Mouse (Mus musculus): Measurements from ENCODE around the gene Hspa1l. TPM values are rescaled to one million over a fixed set of nuclear protein-coding genes. Genes with fewer than 3 reads are reported as not detected.
A peak's percentile ranks its signal among the peaks of the same experiment; 100 is the strongest.
"Not testable (repeated sequence)": the region's sequence is repeated elsewhere in the genome, so short reads cannot be mapped to it uniquely, and the experiment has no call there.

Gene Hspa1l
- polyA plus RNA-seq, 1 experiment from 2014 or later = 0.16 TPM

DNA sequence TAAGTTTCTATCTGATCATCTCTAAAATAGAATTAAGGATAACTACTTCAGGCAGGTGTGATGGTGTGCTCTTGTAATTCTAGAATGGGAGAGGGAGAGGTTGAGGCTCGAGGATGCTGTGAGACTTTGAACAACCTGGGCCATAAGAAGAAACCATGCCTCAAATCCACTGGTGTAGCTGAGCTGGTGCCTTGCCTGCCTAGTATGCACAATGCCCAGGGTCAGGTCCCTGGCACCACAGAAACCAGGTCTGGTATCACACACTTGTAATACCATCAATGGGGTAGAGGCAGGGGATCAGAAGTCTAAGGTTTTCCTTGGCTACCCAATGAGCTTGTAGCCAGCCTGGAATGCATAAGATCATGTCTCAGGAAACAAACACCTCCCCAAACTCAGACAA is 9.7 kb upstream of the Hspa1l start:
- Histone ChIP-seq H3K4me2 (replicated peaks) (no peak overlapping the region), H3K27ac (no peak overlapping the region), H3K4me3 (replicated peaks) (no peak overlapping the region), H3K9ac (no peak overlapping the region), H3K36me3 (no peaks in the 10 kb centered on the region), H3K9me3 (no peaks in the 10 kb centered on the region), H3K4me1 (replicated peaks) (peaks cover 7% of the 10 kb centered on the region; the same call in 1 of the 2 replicates), H3K27me3 (replicated peaks) (peaks cover 4% of the 10 kb centered on the region)
- ATAC-seq = no peak
- WGBS = 63% methylated on average over 1 of the region's 1 CpGs

DNA sequence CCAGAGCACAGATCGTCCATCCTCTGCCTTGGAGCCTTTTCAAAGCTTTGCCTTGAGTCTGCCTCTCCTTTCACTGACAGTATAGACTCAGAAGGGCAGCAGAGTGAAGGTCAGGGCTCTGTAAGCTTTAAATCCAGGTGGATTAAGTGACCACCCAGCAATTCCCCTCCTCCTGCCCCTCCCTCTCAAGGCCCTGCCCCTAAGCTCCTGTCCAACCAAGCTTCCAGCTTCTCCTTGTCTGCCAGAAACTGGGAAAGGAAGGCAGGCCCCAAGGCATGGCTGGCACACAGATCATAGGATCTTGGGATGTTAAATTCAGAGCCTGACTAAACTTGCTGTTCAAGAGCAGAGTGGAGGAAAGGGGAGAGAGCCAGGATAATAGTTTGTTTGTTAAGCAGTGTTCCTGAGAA is 7.9 kb upstream of the Hspa1l start:
- WGBS = 21% methylated on average over 1 of the region's 1 CpGs
- Histone ChIP-seq H3K27me3 (replicated peaks) (peaks cover 18% of the 10 kb centered on the region), H3K9ac (no peak overlapping the region), H3K9me3 (no peaks in the 10 kb centered on the region), H3K4me1 (replicated peaks) (peaks cover 7% of the 10 kb centered on the region; the same call in 1 of the 2 replicates), H3K4me2 (replicated peaks) (no peak overlapping the region), H3K4me3 (replicated peaks) (no peak overlapping the region), H3K27ac (no peak overlapping the region), H3K36me3 (no peaks in the 10 kb centered on the region)
- no peak for ATAC-seq

DNA sequence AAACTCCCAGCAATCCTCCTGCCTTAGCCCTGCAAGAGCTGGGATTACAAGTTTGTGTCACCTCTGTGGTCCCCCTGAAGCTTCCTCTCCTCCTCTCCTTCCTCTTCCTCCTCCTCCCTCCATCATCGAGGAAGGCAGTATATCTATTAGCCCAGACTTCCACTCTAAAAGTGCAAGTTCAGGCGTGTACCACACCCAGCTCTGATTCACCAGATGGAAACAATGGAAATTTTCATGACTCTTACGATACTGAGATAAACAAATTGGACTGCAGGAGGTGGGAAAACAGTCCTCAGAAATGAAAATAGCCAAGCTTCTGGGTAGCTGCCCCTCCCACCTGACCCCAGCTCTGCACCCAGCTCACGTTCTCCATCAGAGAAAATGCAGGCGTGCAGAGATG is 6.9 kb upstream of the Hspa1l start:
- Histone ChIP-seq H3K9me3 (no peaks in the 10 kb centered on the region), H3K27me3 (replicated peaks) (peaks cover 21% of the 10 kb centered on the region), H3K27ac (no peak overlapping the region), H3K4me1 (replicated peaks) (0 out of 2 replicates have a peak, but pooled peaks cover 3% of the 10 kb centered on the region), H3K4me2 (replicated peaks) (no peak overlapping the region), H3K4me3 (replicated peaks) (no peak overlapping the region), H3K36me3 (no peaks in the 10 kb centered on the region), H3K9ac (no peak overlapping the region)
- no peak for ATAC-seq
- WGBS = 63% methylated on average over 5 of the region's 5 CpGs

DNA sequence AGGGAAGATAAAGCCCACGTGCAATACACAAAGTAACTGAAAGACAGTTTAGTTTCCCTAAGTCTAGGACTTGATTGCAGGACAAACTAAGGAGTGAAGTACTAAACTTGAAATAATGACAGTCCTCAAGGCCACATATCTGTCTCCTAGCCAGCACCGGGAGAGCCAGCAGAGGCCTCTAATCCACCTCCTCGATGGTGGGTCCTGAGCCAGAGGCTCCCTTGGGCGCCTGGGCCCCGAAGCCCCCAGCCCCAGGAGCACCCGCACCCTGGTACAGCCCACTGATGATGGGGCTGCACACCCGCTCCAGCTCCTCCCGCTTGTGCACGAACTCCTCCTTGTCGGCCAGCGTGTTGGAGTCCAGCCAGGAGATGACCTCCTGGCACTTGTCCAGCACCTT is 2.7 kb upstream of the Hspa1l start, which contains the start of gene Gm20481:
TSS of gene Gm20481 (plus strand) at position 91 of the 400 bp plus-strand sequence.
- H3K4me3 ChIP-seq (replicated peaks); H3K9ac ChIP-seq; ATAC-seq; H3K27ac ChIP-seq; H3K4me1 ChIP-seq (replicated peaks); H3K9me3 ChIP-seq; H3K4me2 ChIP-seq (replicated peaks); H3K36me3 ChIP-seq: not testable (repeated sequence)
- H3K27me3 ChIP-seq (replicated peaks) = peaks cover 21% of the 10 kb centered on the region
- WGBS = 53% methylated on average over 6 of the region's 11 CpGs

DNA sequence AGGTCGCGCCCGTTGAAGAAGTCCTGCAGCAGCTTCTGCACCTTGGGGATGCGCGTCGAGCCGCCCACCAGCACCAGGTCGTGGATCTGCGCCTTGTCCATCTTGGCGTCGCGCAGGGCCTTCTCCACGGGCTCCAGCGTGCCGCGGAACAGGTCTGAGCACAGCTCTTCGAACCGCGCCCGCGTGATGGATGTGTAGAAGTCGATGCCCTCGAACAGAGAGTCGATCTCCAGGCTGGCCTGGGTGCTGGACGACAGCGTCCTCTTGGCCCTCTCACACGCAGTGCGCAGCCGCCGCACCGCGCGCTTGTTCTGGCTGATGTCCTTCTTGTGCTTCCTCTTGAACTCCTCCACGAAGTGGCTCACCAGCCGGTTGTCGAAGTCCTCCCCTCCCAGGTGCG is 1.7 kb upstream of the Hspa1l start:
- not testable (repeated sequence) for H3K9me3 ChIP-seq, ATAC-seq
- WGBS = 37% methylated on average over 24 of the region's 37 CpGs

DNA sequence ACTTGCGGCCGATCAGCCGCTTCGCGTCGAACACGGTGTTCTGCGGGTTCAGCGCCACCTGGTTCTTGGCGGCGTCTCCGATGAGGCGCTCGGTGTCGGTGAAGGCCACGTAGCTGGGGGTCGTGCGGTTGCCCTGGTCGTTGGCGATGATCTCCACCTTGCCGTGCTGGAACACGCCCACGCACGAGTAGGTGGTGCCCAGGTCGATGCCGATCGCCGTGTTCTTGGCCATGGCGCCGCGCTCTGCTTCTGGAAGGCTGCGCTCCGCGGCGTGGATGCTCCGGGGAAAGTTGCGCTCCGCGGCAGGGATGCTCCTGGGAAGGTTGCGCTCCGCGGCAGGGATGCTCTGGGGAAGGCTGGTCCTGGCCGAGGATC is 822 bp upstream of the Hspa1l start:
- not testable (repeated sequence) for H3K36me3 ChIP-seq; H3K9me3 ChIP-seq; H3K9ac ChIP-seq; H3K4me1 ChIP-seq (replicated peaks); H3K27ac ChIP-seq
- Histone ChIP-seq H3K27me3 (replicated peaks) (peaks cover 21% of the 10 kb centered on the region), H3K4me3 (replicated peaks) (peak overlapping the region; percentile 34), H3K4me2 (replicated peaks) (peak overlapping the region; percentile 77)
- ATAC-seq = peak; percentile 68
- WGBS = under 1% methylated on average over 32 of the region's 43 CpGs

More for the DNA sequence above, 1.7 kb upstream of the Hspa1l start:
- peaks cover 21% of the 10 kb centered on the region for H3K27me3 ChIP-seq (replicated peaks)
- not testable (repeated sequence) for H3K9ac ChIP-seq; H3K27ac ChIP-seq; H3K4me1 ChIP-seq (replicated peaks); H3K4me3 ChIP-seq (replicated peaks); H3K36me3 ChIP-seq; H3K4me2 ChIP-seq (replicated peaks)

DNA sequence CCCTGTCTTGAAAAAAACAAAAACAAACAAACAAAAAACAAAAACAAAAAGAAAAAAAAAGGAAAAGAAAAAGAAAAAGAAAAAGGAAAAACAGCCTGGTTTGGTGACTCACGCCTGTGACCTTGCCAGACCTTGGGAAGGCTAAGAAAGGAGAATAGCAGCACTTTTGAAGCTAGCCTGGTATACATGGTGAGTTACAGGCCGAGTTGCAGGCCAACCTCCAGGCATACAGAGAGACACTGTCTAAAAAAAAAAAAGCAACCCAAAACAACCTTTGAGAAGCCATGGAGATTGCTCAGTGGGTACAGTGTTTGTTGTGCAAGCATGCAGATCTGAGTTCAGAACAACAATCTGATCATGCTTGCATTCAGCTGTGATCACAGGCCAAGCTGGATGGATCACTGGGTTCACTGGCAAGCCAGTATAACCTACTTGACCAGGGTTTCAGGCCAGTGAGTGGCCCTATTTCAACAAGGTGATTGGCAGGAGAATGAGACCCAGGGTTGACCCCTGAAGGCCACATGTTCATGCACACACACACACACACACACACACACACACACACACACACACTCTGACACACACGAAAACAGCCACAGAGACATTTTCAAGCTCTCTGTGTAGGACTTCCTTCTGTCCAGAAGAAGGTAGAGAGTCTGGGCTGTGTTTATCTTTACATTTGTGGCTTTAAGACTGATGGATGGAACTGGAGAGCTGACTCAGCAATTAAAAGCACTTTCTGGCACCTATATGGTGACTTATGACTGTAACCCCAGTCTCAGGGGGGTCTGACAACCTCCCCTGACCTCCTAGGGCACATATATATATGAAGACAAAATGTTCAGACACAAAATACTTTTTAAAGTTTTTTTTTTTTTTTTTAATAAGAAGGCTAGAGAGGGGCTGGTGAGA is 3.3 kb downstream of the Hspa1l start:
- ATAC-seq = no peak
- no peaks in the 10 kb centered on the region for H3K27me3 ChIP-seq (replicated peaks)
- H3K4me1 ChIP-seq (replicated peaks) = peaks cover 11% of the 10 kb centered on the region
- no peak overlapping the region for H3K9ac ChIP-seq
- no peak overlapping the region for H3K4me2 ChIP-seq (replicated peaks)
- WGBS = 72% methylated on average over 3 of the region's 3 CpGs
- no peaks in the 10 kb centered on the region for H3K9me3 ChIP-seq
- H3K36me3 ChIP-seq = no peaks in the 10 kb centered on the region
- H3K4me3 ChIP-seq (replicated peaks) = no peak overlapping the region
- H3K27ac ChIP-seq = no peak overlapping the region

DNA sequence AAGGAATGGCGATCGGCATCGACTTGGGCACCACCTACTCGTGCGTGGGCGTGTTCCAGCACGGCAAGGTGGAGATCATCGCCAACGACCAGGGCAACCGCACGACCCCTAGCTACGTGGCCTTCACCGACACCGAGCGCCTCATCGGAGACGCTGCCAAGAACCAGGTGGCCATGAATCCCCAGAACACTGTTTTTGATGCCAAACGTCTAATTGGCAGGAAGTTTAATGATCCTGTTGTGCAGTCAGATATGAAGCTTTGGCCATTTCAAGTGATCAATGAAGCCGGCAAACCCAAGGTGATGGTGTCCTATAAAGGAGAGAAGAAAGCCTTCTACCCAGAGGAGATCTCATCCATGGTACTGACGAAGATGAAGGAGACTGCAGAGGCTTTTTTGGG is 4.5 kb downstream of the Hspa1l start:
- Histone ChIP-seq H3K36me3 (no peaks in the 10 kb centered on the region), H3K27ac (no peak overlapping the region), H3K4me1 (replicated peaks) (peaks cover 11% of the 10 kb centered on the region), H3K9ac (no peak overlapping the region), H3K27me3 (replicated peaks) (no peaks in the 10 kb centered on the region), H3K4me3 (replicated peaks) (no peak overlapping the region), H3K4me2 (replicated peaks) (no peak overlapping the region), H3K9me3 (no peaks in the 10 kb centered on the region)
- no peak for ATAC-seq
- 93% methylated on average over 20 of the region's 20 CpGs for WGBS

DNA sequence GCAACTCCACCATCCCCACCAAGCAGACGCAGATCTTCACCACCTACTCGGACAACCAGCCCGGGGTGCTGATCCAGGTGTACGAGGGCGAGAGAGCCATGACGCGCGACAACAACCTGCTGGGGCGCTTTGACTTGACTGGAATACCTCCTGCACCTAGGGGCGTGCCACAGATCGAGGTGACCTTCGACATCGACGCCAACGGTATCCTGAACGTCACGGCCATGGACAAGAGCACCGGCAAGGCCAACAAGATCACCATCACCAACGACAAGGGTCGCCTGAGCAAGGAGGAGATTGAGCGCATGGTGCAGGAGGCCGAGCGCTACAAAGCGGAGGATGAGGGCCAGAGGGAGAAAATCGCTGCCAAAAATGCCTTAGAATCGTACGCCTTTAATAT is 5.7 kb downstream of the Hspa1l start:
- no peaks in the 10 kb centered on the region for H3K9me3 ChIP-seq
- no peak for ATAC-seq

DNA sequence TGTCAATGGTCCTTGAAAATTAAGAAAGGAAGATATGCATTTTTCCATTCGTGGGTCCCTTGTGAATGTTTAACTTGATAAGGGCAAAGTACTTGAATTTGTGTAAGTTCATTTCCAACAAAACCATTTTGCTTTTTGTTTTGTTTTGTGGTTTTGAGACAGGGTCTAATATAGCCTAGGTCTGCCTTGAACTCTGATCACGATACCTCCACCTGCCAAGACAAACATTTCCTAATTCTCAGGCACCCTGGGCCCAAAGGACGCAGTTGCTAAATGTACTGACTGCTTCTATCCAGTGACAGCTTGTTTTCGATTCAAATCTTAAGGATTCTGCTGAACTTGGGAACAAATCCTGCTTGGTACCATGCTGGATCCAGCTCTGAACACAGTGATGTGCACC is 7.1 kb downstream of the Hspa1l start:
- Histone ChIP-seq H3K36me3 (no peaks in the 10 kb centered on the region), H3K27me3 (replicated peaks) (no peaks in the 10 kb centered on the region), H3K9me3 (no peaks in the 10 kb centered on the region), H3K4me3 (replicated peaks) (no peak overlapping the region), H3K9ac (no peak overlapping the region), H3K27ac (no peak overlapping the region), H3K4me1 (replicated peaks) (peaks cover 17% of the 10 kb centered on the region; the same call in 1 of the 2 replicates), H3K4me2 (replicated peaks) (no peak overlapping the region)
- 85% methylated on average over 4 of the region's 4 CpGs for WGBS
- ATAC-seq = no peak

More for the DNA sequence above, 5.7 kb downstream of the Hspa1l start:
- 89% methylated on average over 27 of the region's 27 CpGs for WGBS
- H3K4me3 ChIP-seq (replicated peaks) = no peak overlapping the region
- no peak overlapping the region for H3K9ac ChIP-seq
- no peak overlapping the region for H3K27ac ChIP-seq
- peaks cover 13% of the 10 kb centered on the region; the same call in 1 of the 2 replicates for H3K4me1 ChIP-seq (replicated peaks)
- no peaks in the 10 kb centered on the region for H3K27me3 ChIP-seq (replicated peaks)
- H3K36me3 ChIP-seq = no peaks in the 10 kb centered on the region
- H3K4me2 ChIP-seq (replicated peaks) = no peak overlapping the region

DNA sequence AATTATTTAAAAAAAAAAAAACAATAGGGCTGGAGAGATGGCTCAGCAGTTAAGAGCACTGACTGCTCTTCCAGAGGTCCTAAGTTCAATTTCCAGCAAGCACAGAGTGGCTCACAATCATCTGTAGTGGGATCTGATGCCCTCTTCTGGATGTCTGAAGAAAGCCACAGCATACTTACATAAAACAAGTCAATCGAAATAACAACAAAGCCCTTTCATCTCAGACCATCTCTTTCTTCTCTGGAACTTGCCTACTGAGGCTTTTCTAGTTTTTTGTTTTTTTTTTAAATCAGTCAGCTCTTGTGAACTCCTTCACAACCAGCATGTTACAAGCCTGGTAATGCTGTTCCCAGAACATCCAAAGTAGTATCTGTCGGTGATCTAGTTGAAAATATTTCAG is 8.2 kb downstream of the Hspa1l start:
- Histone ChIP-seq H3K9ac (peak overlapping the region; percentile 84; the same call in 1 of the 2 replicates), H3K4me3 (replicated peaks) (peak overlapping the region; percentile 79), H3K4me2 (replicated peaks) (peak overlapping the region; percentile 74), H3K4me1 (replicated peaks) (peaks cover 17% of the 10 kb centered on the region; the same call in 1 of the 2 replicates), H3K27ac (peak overlapping the region; percentile 99; the same call in 1 of the 2 replicates), H3K36me3 (peaks cover 8% of the 10 kb centered on the region), H3K27me3 (replicated peaks) (no peaks in the 10 kb centered on the region), H3K9me3 (no peaks in the 10 kb centered on the region)
- WGBS = 11% methylated on average over 2 of the region's 2 CpGs
- ATAC-seq = 0 out of 2 replicates have a peak, but pooled peaks have one; percentile 22

DNA sequence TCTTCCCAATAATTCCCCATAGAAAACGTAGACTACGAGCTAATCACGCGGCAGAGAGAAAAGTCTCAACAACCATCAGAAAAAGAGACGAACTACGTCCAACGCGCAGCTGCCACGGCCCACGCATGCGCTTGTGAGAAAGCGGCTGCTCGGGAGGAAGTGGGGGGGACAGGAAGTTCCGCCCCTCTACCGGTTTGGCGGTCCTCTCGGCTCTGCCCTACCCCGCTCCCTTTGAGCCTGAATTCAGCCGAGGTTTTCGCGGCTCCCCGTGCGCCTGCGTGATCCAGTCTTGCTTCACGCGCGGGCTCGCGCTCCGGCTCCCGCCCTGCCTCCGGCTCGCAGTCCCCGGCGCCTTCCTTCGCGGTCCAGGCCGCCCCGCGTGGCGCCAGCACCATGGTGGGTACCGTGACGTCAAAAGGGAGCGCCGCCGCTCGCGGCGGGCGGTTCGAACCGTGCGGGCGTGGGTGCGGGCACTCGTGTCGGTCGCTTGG is 9.2 kb downstream of the Hspa1l start, which contains the start of gene Lsm2:
TSS of gene Lsm2 (plus strand) at position 173 of the 491 bp plus-strand sequence.
- peak within 1 kb of the TSS; percentile 74 for H3K4me2 ChIP-seq (replicated peaks)
- under 1% methylated on average over 58 of the region's 58 CpGs for WGBS
- peaks cover 17% of the 10 kb centered on the region; the same call in 1 of the 2 replicates for H3K4me1 ChIP-seq (replicated peaks)
- peaks cover 17% of the 10 kb centered on the region for H3K36me3 ChIP-seq
- ATAC-seq = peak; percentile 96
- H3K27ac ChIP-seq = peak within 1 kb of the TSS; percentile 99
- no peaks in the 10 kb centered on the region for H3K27me3 ChIP-seq (replicated peaks)
- H3K4me3 ChIP-seq (replicated peaks) = peak within 1 kb of the TSS; percentile 79
- H3K9me3 ChIP-seq = no peaks in the 10 kb centered on the region
- H3K9ac ChIP-seq = peak within 1 kb of the TSS; percentile 84

Measured in intestine, embryonic 15.5 days (tissue).